Mouse (Mus musculus) cortical plate, adult 2 months (tissue): ENCODE measurements around the gene Kif6.

Experiments
- CTCF ChIP-seq: fragments of 200-500 bp; IDR thresholded peaks from 2 replicates; pipeline ENCODE4 v1.5.1; 2011; ENCODE audit warnings: mild to moderate bottlenecking, control low read depth, low read length; ENCODE audit not compliant: insufficient read depth; ENCODE audit errors: extremely low read depth
- POLR2A ChIP-seq: fragments of 200-500 bp; IDR thresholded peaks from 2 replicates; pipeline ENCODE4 v1.6.1; 2011; ENCODE audit warnings: mild to moderate bottlenecking, low read length, control low read depth; ENCODE audit not compliant: insufficient read depth; ENCODE audit errors: extremely low read depth

GRCm38 (mm10) chr17:49753874-49754273, 138.9 kb downstream of the Kif6 start:
- TF ChIP-seq POLR2A (no peak), CTCF (no peak)
